9 mouse cellular contexts compared by ENCODE assay signal in the genomic region with DNA sequence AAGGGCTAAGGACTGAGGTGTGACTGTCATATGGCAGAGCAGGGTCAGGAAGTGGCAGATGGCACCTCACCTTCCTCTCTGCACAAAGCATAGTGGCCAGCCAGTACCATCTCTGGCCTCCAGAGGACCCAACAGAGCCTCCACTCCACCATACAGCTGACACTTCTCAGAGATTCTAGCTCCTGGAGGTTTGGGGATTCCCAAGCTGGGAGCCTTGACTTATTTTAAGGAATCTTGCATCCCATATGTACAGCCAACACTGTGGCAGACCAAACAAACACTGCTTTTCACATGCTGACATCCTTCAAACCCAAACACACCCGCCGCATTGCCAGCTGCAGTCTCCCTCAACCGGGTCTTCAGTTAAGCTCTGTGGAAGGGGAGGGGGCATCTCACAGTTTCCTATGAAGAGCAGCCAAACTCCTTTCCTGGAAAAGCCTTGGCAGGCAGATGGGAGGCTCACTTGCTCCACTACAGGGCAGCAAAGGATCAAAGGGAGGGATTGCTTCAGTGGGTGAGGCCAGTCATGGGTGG.
DNase-seq lines count a peak whose midpoint lies in the region; ATAC-seq lines count a peak whose summit lies in the region.
"Had no signal": no experiment of that assay in that cellular context is flagged by ENCODE, and none has a peak within 500 bp of the region (broad histone marks: within the 10 kb centered on the region; RNA-seq: fewer than 3 reads in every experiment).

No protein-coding gene starts in this region.

- WGBS in forebrain, embryonic 16.5 days, result 20% methylated on average over 3 of the region's 3 CpGs

- peaks cover 18% of the 10 kb centered on the region for H3K4me1 ChIP-seq in forebrain, embryonic 16.5 days (replicated peaks; ENCODE audit: control insufficient read depth, insufficient read depth, low read length)
- H3K4me1 ChIP-seq: embryonic facial prominence, embryonic 12.5 days had no signal

- no peak overlapping the region for H3K27ac ChIP-seq in forebrain, embryonic 16.5 days (ENCODE audit: low read length)
- H3K27ac ChIP-seq: embryonic facial prominence, embryonic 12.5 days had no signal

- intact Hi-C loops in left cerebral cortex, postnatal 36 days (cut with DNase I), result loop anchor here (10.0 kb wide), 1 partner anchor 48 kb away; no protein-coding TSS in a partner anchor

- H3K4me2 ChIP-seq in forebrain, embryonic 16.5 days (ENCODE audit: low read length), result no peak overlapping the region
- H3K4me2 ChIP-seq: embryonic facial prominence, embryonic 12.5 days had no signal

- peak; percentile 36 for ATAC-seq in frontal cortex, adult (ENCODE audit: low TSS enrichment)
- ATAC-seq in forebrain, embryonic 16.5 days, result peak; percentile 94

- H3K4me3 ChIP-seq in forebrain, embryonic 16.5 days (replicated peaks; ENCODE audit: low read length), result no peak overlapping the region
- H3K4me3 ChIP-seq: embryonic facial prominence, embryonic 12.5 days had no signal

- no peaks in the 10 kb centered on the region for H3K27me3 ChIP-seq in forebrain, embryonic 16.5 days (replicated peaks; ENCODE audit: control insufficient read depth, insufficient read depth, low read length)
- H3K27me3 ChIP-seq: embryonic facial prominence, embryonic 12.5 days had no signal

- no peaks in the 10 kb centered on the region for H3K9me3 ChIP-seq in forebrain, embryonic 16.5 days (ENCODE audit: control insufficient read depth, low read length)
- H3K9me3 ChIP-seq: embryonic facial prominence, embryonic 12.5 days had no signal

- no peak for DNase-seq in frontal cortex, postnatal 36 days (ENCODE audit: low spot score in 2 of 2)
- peak; percentile 63 for DNase-seq in lung, postnatal 10 days
- DNase-seq in lung, postnatal 25 days (ENCODE audit: low spot score), result no peak
- peak; percentile 58 for DNase-seq in thymus, postnatal 0 days (ENCODE audit: low spot score)
- DNase-seq in urinary bladder, postnatal 4 days (ENCODE audit: low spot score in 2 of 2), result no peak
- DNase-seq in left cerebral cortex, postnatal 36 days (ENCODE audit: low spot score in 2 of 2), result no peak

- H3K9ac ChIP-seq in forebrain, embryonic 16.5 days (replicated peaks; ENCODE audit: low read depth, low read length), result no peak overlapping the region
- H3K9ac ChIP-seq: embryonic facial prominence, embryonic 12.5 days had no signal

- no peaks in the 10 kb centered on the region for H3K36me3 ChIP-seq in forebrain, embryonic 16.5 days (ENCODE audit: control insufficient read depth, insufficient read depth)
- H3K36me3 ChIP-seq: embryonic facial prominence, embryonic 12.5 days had no signal

Comparison
In these comparisons a context has a peak if more than half of its experiments do, and no peak if none do; other contexts are left out.
1. DNase-seq: peak in lung, postnatal 10 days (single experiment) and thymus, postnatal 0 days (single experiment); none in frontal cortex, postnatal 36 days (0 of 2), lung, postnatal 25 days (single experiment), urinary bladder, postnatal 4 days (0 of 2) and left cerebral cortex, postnatal 36 days (0 of 2).